Mouse (Mus musculus): ENCODE measurements around the gene Kdm4d. TPM values are rescaled to one million over a fixed set of nuclear protein-coding genes. Genes with fewer than 3 reads are reported as not detected.

Kdm4d gene
- total RNA-seq (2023), result 0.78 to 2.0 TPM (median 1.3 TPM) in 4 replicates

DNA sequence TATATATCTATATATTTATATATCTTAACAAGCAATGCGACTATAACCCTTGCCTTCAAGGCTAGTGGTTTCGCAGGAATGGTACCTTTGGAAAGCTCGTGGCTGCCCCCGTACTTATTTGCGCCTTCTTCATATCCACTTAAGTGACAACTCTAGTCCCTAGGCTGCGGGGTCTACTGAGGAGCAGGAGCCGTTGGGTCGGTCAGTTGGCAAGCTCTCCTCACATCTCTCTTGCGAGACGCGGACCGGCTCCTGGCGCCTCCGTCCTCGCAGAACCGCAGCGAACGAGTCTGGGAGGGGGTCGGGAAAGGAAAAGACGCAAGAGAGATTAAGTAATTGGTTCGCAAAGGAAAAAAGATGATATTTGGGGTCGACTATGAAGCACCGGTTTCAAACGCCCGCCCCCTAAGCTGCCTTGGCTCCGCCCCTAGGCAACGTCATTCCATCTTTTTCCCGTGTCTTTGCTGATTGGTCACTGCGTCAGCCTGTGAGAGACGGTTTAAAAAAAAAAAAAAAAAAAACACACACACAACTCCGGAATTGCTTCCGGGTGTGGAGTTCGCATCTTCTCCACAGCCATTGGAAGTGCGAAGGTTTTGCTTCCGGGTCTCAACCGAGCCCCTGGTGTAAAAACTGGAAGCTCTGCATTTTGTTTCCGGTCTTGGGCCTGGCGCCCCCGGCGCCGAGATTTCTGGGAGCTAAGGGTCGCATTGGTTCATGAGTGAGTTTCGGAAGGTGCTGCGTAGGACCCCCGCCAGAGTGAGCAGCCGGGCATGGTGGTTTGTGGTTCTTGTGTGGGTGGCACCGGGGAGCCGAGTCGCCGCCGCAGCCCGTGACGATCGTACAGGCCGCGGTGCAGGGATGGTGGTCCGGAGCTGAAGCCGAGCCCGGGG is at the start of gene Kdm4d, which contains the start of gene Cwc15:
TSS of gene Kdm4d (minus strand) at position 460 of the 893 bp plus-strand sequence.
TSS of gene Cwc15 (plus strand) at position 595 of the 893 bp plus-strand sequence.

Other genes with a start within 250 kb of the Kdm4d start
- gene Sesn3, start 225.4 kb downstream of the Kdm4d start, total RNA-seq (2023), result 173 to 185 TPM (median 179 TPM) in 4 replicates
- 8.8 to 12.0 TPM (median 9.8 TPM) in 4 replicates for gene Endod1, start 119.0 kb downstream of the Kdm4d start, total RNA-seq (2023)
- gene Cwc15, start 135 bp upstream of the Kdm4d start, total RNA-seq (2023), result 102 to 114 TPM (median 107 TPM) in 4 replicates
- 0.06 to 0.56 TPM (median 0.06 TPM) in 3 of 4 replicates, not detected in the other for gene Amotl1, start 144.6 kb upstream of the Kdm4d start, total RNA-seq (2023)
- gene Piwil4, start 240.3 kb upstream of the Kdm4d start, total RNA-seq (2023), result not detected in 4 replicates